Mouse (Mus musculus): ENCODE data around the gene Sema3b.

Sema3b gene

DNA sequence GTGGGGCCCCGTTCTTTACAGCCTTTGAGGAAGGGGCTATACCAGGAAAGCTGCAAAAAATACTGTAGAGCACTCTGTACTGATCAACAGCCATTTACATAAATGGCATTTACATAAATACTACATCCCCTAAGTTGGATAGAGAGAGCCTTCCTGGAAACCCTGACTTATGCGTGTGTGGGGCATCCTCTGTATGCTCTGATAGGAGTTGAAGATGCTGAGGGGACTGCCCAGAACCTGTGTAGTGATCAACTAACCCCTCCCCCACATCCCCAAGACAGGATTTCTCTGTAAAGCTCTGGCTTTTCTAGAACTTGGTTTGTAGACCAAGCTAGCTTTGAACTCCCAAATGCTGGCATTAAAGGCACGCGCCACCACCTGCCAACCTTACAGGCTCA lies 403 bp upstream of the Sema3b start:
- TF ChIP-seq GATA4 (IDR thresholded peaks at IDR 0.05; ENCODE audit: insufficient replicate concordance, low read length), result no peak

DNA sequence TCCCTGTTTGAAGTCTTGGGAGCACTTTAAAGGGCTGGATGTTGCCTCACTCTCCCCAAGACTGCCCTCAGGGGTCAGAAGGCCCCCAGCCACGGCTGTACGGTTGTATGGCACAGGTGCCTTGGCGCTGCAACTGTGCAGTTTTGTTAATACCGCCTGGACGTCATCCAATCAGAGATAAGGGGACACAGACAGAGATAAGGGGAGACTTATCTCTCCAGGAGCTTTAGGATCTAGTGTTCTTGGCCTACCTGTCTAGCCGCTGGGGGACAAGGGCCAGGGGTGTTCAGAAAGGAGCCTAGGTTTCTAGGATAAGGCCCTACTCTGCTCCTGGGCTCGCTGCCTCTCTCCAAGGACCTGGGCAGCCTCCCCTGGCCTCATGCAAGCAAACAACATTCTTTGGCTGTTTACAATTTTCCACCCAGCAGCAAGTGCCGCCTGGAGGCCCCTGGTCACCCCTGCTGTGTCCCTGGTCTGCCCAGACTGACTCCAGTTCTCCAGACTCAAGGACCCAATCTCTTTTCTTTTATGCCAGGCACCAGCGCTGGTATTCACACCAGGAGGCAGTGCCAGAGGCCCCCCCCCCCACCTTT lies 1.3 kb downstream of the Sema3b start:
- TF ChIP-seq GATA4 (IDR thresholded peaks at IDR 0.05; ENCODE audit: insufficient replicate concordance, low read length), result no peak

GRCm38 (mm10) chr9:107607036-107607435 lies 2.0 kb downstream of the Sema3b start:
- TF ChIP-seq GATA4 (IDR thresholded peaks at IDR 0.05; ENCODE audit: insufficient replicate concordance, low read length), result no peak

- TF ChIP-seq GATA4 (IDR thresholded peaks at IDR 0.05; ENCODE audit: insufficient replicate concordance, low read length), result no peak
Measured at GRCm38 (mm10) chr9:107606591-107606990, 2.4 kb downstream of the Sema3b start.

- TF ChIP-seq GATA4 (IDR thresholded peaks at IDR 0.05; ENCODE audit: insufficient replicate concordance, low read length), result no peak
Measured at GRCm38 (mm10) chr9:107605041-107605661, 3.9 kb downstream of the Sema3b start.

GRCm38 (mm10) chr9:107603251-107603650 lies 5.8 kb downstream of the Sema3b start:
- no peak for TF ChIP-seq GATA4 (IDR thresholded peaks at IDR 0.05; ENCODE audit: insufficient replicate concordance, low read length)

GRCm38 (mm10) chr9:107602068-107602648 lies 6.9 kb downstream of the Sema3b start:
- TF ChIP-seq GATA4 (IDR thresholded peaks at IDR 0.05; ENCODE audit: insufficient replicate concordance, low read length), result no peak; the same call in 1 of the 2 replicates

DNA sequence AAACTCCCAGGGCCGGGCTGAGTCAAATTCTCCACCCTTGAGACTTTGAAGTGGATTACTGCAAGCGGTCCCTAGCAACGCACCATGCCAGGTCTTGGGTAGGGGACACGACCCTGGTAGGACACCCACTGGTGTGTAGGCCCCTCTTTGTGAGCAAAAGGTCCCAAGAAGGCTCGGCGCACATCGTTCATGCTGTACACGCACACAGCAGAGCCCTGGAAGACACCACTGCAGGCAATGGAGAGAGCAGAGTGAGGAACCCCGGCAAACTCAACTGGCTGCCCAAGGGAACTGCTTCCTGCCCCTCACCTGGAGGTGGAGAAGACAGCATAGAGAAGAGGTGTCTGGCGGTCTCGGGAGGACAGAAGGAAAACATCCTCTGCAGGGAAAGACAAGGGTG lies 7.8 kb downstream of the Sema3b start:
- no peak for TF ChIP-seq GATA4 (IDR thresholded peaks at IDR 0.05; ENCODE audit: insufficient replicate concordance, low read length)

DNA sequence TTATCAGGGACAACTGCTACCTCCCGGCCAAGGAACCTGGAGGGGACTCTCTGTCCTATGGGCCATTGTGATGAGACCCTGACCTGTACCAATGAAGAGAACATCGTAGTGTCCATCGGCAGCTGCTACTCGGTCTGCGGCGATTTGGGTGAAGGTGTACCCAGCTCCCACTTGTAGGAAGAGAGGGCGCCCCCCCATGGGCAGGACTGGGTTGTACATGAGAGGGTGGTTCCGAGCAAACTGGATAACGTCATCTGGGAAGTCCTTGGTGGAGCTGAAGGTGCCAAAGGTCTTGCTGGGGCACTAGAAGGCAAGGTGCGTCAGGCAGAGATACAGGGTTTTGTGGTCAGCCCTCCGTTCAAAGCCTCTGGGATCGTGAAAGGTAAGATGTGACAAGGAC lies 8.3 kb downstream of the Sema3b start:
- no peak for TF ChIP-seq GATA4 (IDR thresholded peaks at IDR 0.05; ENCODE audit: insufficient replicate concordance, low read length)

GRCm38 (mm10) chr9:107599842-107600241 lies 9.2 kb downstream of the Sema3b start:
- TF ChIP-seq GATA4 (IDR thresholded peaks at IDR 0.05; ENCODE audit: insufficient replicate concordance, low read length), result no peak

GRCm38 (mm10) chr9:107599433-107599832 lies 9.6 kb downstream of the Sema3b start:
- TF ChIP-seq GATA4 (IDR thresholded peaks at IDR 0.05; ENCODE audit: insufficient replicate concordance, low read length), result no peak

GRCm38 (mm10) chr9:107598385-107598784 lies 10.6 kb downstream of the Sema3b start:
- TF ChIP-seq GATA4 (IDR thresholded peaks at IDR 0.05; ENCODE audit: insufficient replicate concordance, low read length), result no peak

GRCm38 (mm10) chr9:107596619-107597569 lies 12.1 kb downstream of the Sema3b start:
- TF ChIP-seq GATA4 (IDR thresholded peaks at IDR 0.05; ENCODE audit: insufficient replicate concordance, low read length), result no peak

GRCm38 (mm10) chr9:107594281-107595062 lies 14.6 kb downstream of the Sema3b start:
- no peak for TF ChIP-seq GATA4 (IDR thresholded peaks at IDR 0.05; ENCODE audit: insufficient replicate concordance, low read length)
